Comparison of ENCODE assay signal across 9 mouse cellular contexts in genomic region chr11:52230694-52231093, GRCm38 (mm10). TPM values are rescaled to one million over a fixed set of nuclear protein-coding genes. Genes with fewer than 3 reads are reported as not detected.
DNase-seq lines count a peak whose midpoint lies in the region; ATAC-seq and TF ChIP-seq lines count a peak whose summit lies in the region.
"Had no signal": no experiment of that assay in that cellular context is flagged by ENCODE, and none has a peak within 500 bp of the region (broad histone marks: within the 10 kb centered on the region; RNA-seq: fewer than 3 reads in every experiment).

No protein-coding gene starts in this region.

- H3K36me3 ChIP-seq in lung, embryonic 16.5 days (ENCODE audit: control insufficient read depth, insufficient read depth, low read length) = no peaks in the 10 kb centered on the region
- no peaks in the 10 kb centered on the region for H3K36me3 ChIP-seq in forebrain, embryonic 16.5 days (ENCODE audit: control insufficient read depth, insufficient read depth)
- H3K36me3 ChIP-seq in liver, embryonic 11.5 days (ENCODE audit: control insufficient read depth, insufficient read depth, low read length) = no peaks in the 10 kb centered on the region
- no peaks in the 10 kb centered on the region for H3K36me3 ChIP-seq in stomach, embryonic 15.5 days

- peak overlapping the region; percentile 67 for H3K4me2 ChIP-seq in lung, embryonic 16.5 days (ENCODE audit: low read depth, low read length)
- peak overlapping the region; percentile 59 for H3K4me2 ChIP-seq in forebrain, embryonic 16.5 days (ENCODE audit: low read length)
- peak overlapping the region; percentile 86 for H3K4me2 ChIP-seq in liver, embryonic 11.5 days
- peak overlapping the region; percentile 48 for H3K4me2 ChIP-seq in stomach, embryonic 15.5 days

- no peaks in the 10 kb centered on the region for H3K27me3 ChIP-seq in lung, embryonic 16.5 days (ENCODE audit: control insufficient read depth, insufficient read depth, low read depth, low read length)
- H3K27me3 ChIP-seq in forebrain, embryonic 16.5 days (replicated peaks; ENCODE audit: control insufficient read depth, insufficient read depth, low read length) = no peaks in the 10 kb centered on the region
- no peaks in the 10 kb centered on the region for H3K27me3 ChIP-seq in liver, embryonic 11.5 days (replicated peaks; ENCODE audit: control insufficient read depth, insufficient read depth, low read length)
- no peaks in the 10 kb centered on the region for H3K27me3 ChIP-seq in stomach, embryonic 15.5 days (replicated peaks)
- no peaks in the 10 kb centered on the region for H3K27me3 ChIP-seq in cerebellum, adult 2 months (ENCODE audit: control insufficient read depth, insufficient read depth, low read length)

- H3K9me3 ChIP-seq in lung, embryonic 16.5 days (ENCODE audit: control insufficient read depth, low read length) = no peaks in the 10 kb centered on the region
- no peaks in the 10 kb centered on the region for H3K9me3 ChIP-seq in forebrain, embryonic 16.5 days (ENCODE audit: control insufficient read depth, low read length)
- no peaks in the 10 kb centered on the region for H3K9me3 ChIP-seq in liver, embryonic 11.5 days (ENCODE audit: control insufficient read depth, low read length)
- no peaks in the 10 kb centered on the region for H3K9me3 ChIP-seq in stomach, embryonic 15.5 days

- H3K9ac ChIP-seq in lung, embryonic 16.5 days (ENCODE audit: low read length) = peak overlapping the region; percentile 99
- no peak overlapping the region for H3K9ac ChIP-seq in forebrain, embryonic 16.5 days (replicated peaks; ENCODE audit: low read depth, low read length)
- peak overlapping the region; percentile 98 for H3K9ac ChIP-seq in liver, embryonic 11.5 days (ENCODE audit: low read depth, low read length)
- no peak overlapping the region for H3K9ac ChIP-seq in stomach, embryonic 15.5 days

- peak overlapping the region; percentile 99; the same call in 1 of the 2 replicates for H3K27ac ChIP-seq in lung, embryonic 16.5 days (ENCODE audit: low read length)
- no peak overlapping the region for H3K27ac ChIP-seq in forebrain, embryonic 16.5 days (ENCODE audit: low read length)
- H3K27ac ChIP-seq in liver, embryonic 11.5 days (ENCODE audit: low read depth, low read length) = peak overlapping the region; percentile 63; the same call in 1 of the 2 replicates
- H3K27ac ChIP-seq in stomach, embryonic 15.5 days = peak overlapping the region; percentile 99; the same call in 1 of the 2 replicates
- H3K27ac ChIP-seq in cerebellum, adult 2 months (ENCODE audit: insufficient read depth, low read length) = no peak overlapping the region

- no peak for TF ChIP-seq POLR2A in cerebellum, adult 2 months (IDR thresholded peaks at IDR 0.05; ENCODE audit: borderline replicate concordance, insufficient read depth, low read length)

- peak overlapping the region; percentile 95 for H3K4me3 ChIP-seq in lung, embryonic 16.5 days (ENCODE audit: low read length)
- H3K4me3 ChIP-seq in forebrain, embryonic 16.5 days (replicated peaks; ENCODE audit: low read length) = no peak overlapping the region; the same call in 1 of the 2 replicates
- H3K4me3 ChIP-seq in liver, embryonic 11.5 days (ENCODE audit: low read depth, low read length) = peak overlapping the region; percentile 97; the same call in 1 of the 2 replicates
- H3K4me3 ChIP-seq in stomach, embryonic 15.5 days (replicated peaks) = peak overlapping the region; percentile 81
- no peak overlapping the region for H3K4me3 ChIP-seq in cerebellum, adult 2 months (replicated peaks; ENCODE audit: insufficient read depth, low read depth, low read length)

- ATAC-seq in lung, embryonic 16.5 days (ENCODE audit: low read depth) = no peak
- no peak for ATAC-seq in forebrain, embryonic 16.5 days
- ATAC-seq in liver, embryonic 11.5 days (replicated peaks; ENCODE audit: low FRiP score) = no peak
- ATAC-seq in stomach, embryonic 15.5 days (ENCODE audit: insufficient read depth, low FRiP score, low read depth) = no peak

- H3K4me1 ChIP-seq in lung, embryonic 16.5 days (replicated peaks; ENCODE audit: control insufficient read depth, insufficient read depth, low read length) = peaks cover 18% of the 10 kb centered on the region
- peaks cover 19% of the 10 kb centered on the region for H3K4me1 ChIP-seq in forebrain, embryonic 16.5 days (replicated peaks; ENCODE audit: control insufficient read depth, insufficient read depth, low read length)
- peaks cover 21% of the 10 kb centered on the region for H3K4me1 ChIP-seq in liver, embryonic 11.5 days (replicated peaks; ENCODE audit: control insufficient read depth, insufficient read depth, low read length)
- H3K4me1 ChIP-seq in stomach, embryonic 15.5 days = 0 out of 2 replicates have a peak, but pooled peaks cover 7% of the 10 kb centered on the region
- H3K4me1 ChIP-seq in cerebellum, adult 2 months (ENCODE audit: control insufficient read depth, insufficient read depth, low read length) = no peaks in the 10 kb centered on the region

- no peak for DNase-seq in lung, postnatal 4 days
- no peak for DNase-seq in liver, embryonic 11.5 days (ENCODE audit: low spot score)
- no peak for DNase-seq in cerebellum, adult 2 months
- DNase-seq in frontal cortex, postnatal 14 days (ENCODE audit: low spot score in 2 of 2) = no peak
- DNase-seq in urinary bladder, adult 2 months (ENCODE audit: low spot score) = no peak

- no peak for TF ChIP-seq CTCF in cerebellum, adult 2 months (IDR thresholded peaks at IDR 0.05; ENCODE audit: borderline replicate concordance, insufficient read depth, low read depth, low read length)

- WGBS in lung, embryonic 16.5 days = 52% methylated on average over 5 of the region's 5 CpGs
- 67% methylated on average over 5 of the region's 5 CpGs for WGBS in forebrain, embryonic 16.5 days
- 51% methylated on average over 5 of the region's 5 CpGs for WGBS in liver, embryonic 11.5 days
- 52% methylated on average over 5 of the region's 5 CpGs for WGBS in stomach, embryonic 15.5 days
- 56% methylated on average over 5 of the region's 5 CpGs for WGBS in cerebellum, adult 2 months

RNA-seq across cellular contexts. Expression of gene Skp1a, which starts 1.1 kb away (rescaled TPM):
- polyA plus RNA-seq in lung, embryonic 16.5 days (2015; fragmentation: Nextera tagmentation; extraction: Ambion mirVana) = 812 and 833 TPM in 2 replicates
- 1,143 and 1,208 TPM in 2 replicates for polyA plus RNA-seq in forebrain, embryonic 16.5 days (2015; fragmentation: Nextera tagmentation; extraction: Ambion mirVana)
- 503 and 546 TPM in 2 replicates for polyA plus RNA-seq in liver, embryonic 11.5 days (2014; fragmentation: Nextera tagmentation; extraction: Ambion mirVana)
- 657 and 713 TPM in 2 replicates for polyA plus RNA-seq in stomach, embryonic 15.5 days (2015; fragmentation: Nextera tagmentation; extraction: Ambion mirVana)
- 298 and 324 TPM in 2 replicates for polyA plus RNA-seq in cerebellum, adult 2 months (2012; rRNA removed)
- polyA plus RNA-seq in urinary bladder, adult 2 months (2012; rRNA removed) = 206 and 212 TPM in 2 replicates

RNA-seq across cellular contexts. Expression of gene Olfr1371, which starts 16.9 kb away (rescaled TPM):
- polyA plus RNA-seq in lung, embryonic 16.5 days (2015; fragmentation: Nextera tagmentation; extraction: Ambion mirVana) = not detected in 2 replicates
- not detected in 2 replicates for polyA plus RNA-seq in forebrain, embryonic 16.5 days (2015; fragmentation: Nextera tagmentation; extraction: Ambion mirVana)
- polyA plus RNA-seq in liver, embryonic 11.5 days (2014; fragmentation: Nextera tagmentation; extraction: Ambion mirVana) = not detected in 2 replicates
- not detected in 2 replicates for polyA plus RNA-seq in stomach, embryonic 15.5 days (2015; fragmentation: Nextera tagmentation; extraction: Ambion mirVana)
- polyA plus RNA-seq in cerebellum, adult 2 months (2012; rRNA removed) = not detected in 2 replicates
- not detected in 2 replicates for polyA plus RNA-seq in urinary bladder, adult 2 months (2012; rRNA removed)
- polyA plus RNA-seq: macrophage had no signal

RNA-seq across cellular contexts. Expression of gene Tcf7, which starts 52.1 kb away (rescaled TPM):
- polyA plus RNA-seq in lung, embryonic 16.5 days (2015; fragmentation: Nextera tagmentation; extraction: Ambion mirVana) = 16.4 and 19.9 TPM in 2 replicates
- 2.7 and 4.8 TPM in 2 replicates for polyA plus RNA-seq in forebrain, embryonic 16.5 days (2015; fragmentation: Nextera tagmentation; extraction: Ambion mirVana)
- 6.6 and 6.8 TPM in 2 replicates for polyA plus RNA-seq in liver, embryonic 11.5 days (2014; fragmentation: Nextera tagmentation; extraction: Ambion mirVana)
- 7.5 and 7.6 TPM in 2 replicates for polyA plus RNA-seq in stomach, embryonic 15.5 days (2015; fragmentation: Nextera tagmentation; extraction: Ambion mirVana)
- polyA plus RNA-seq in cerebellum, adult 2 months (2012; rRNA removed) = 3.4 and 3.6 TPM in 2 replicates
- 6.1 and 8.1 TPM in 2 replicates for polyA plus RNA-seq in urinary bladder, adult 2 months (2012; rRNA removed)

Comparison
In these comparisons a context has a peak if more than half of its experiments do, and no peak if none do; other contexts are left out.
1. H3K27ac ChIP-seq: peak in lung, embryonic 16.5 days (single experiment), liver, embryonic 11.5 days (single experiment) and stomach, embryonic 15.5 days (single experiment); none in forebrain, embryonic 16.5 days (single experiment) and cerebellum, adult 2 months (single experiment).
2. H3K4me3 ChIP-seq: peak in lung, embryonic 16.5 days (single experiment), liver, embryonic 11.5 days (single experiment) and stomach, embryonic 15.5 days (single experiment); none in forebrain, embryonic 16.5 days (single experiment) and cerebellum, adult 2 months (single experiment).
3. H3K9ac ChIP-seq: peak in lung, embryonic 16.5 days (single experiment) and liver, embryonic 11.5 days (single experiment); none in forebrain, embryonic 16.5 days (single experiment) and stomach, embryonic 15.5 days (single experiment).
4. Peak in every context shown above with its lines, with median percentiles within 50 percentile points of each other: H3K4me2 ChIP-seq.